Mouse (Mus musculus) C3H10T1/2 (cell line): Measurements from ENCODE around the gene Ncan. TPM values are rescaled to one million over a fixed set of nuclear protein-coding genes. Genes with fewer than 3 reads are reported as not detected.

Source experiments
- polyA plus RNA-seq, 2 experiments: library from polyadenylated mRNA; unstranded; fragments of >200 nt; fragmentation: generic; extraction: Trizol; gene quantifications; one replicate each; pipeline ENCODE4 v1.2.1; 2012; ENCODE audit warnings: missing spikeins in 2 of 2

Ncan gene
- polyA plus RNA-seq = under 1 TPM; under 0.01 to 0.06 TPM

DNA sequence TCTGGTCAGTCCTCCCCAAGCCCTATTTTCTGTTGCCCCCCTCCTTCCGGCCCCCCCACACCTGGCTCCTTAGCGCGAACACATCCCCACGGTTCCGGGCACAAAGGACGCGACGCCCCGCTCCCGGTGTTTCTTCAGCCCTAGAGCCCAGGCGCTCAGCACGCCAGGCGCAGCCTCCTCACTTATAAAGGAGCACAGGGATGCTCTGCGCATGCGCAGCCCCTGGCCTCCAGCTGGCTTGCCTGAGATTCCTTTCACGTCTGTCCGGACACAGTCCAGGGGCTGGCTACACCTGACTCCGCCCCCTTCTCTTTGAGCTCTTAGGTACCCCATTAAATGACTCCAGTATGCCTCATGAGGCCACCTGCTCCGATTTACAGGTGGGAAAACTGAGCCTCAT, at the start of gene Ncan:
TSS of gene Ncan (minus strand) at position 207 of the 400 bp plus-strand sequence.

DNA sequence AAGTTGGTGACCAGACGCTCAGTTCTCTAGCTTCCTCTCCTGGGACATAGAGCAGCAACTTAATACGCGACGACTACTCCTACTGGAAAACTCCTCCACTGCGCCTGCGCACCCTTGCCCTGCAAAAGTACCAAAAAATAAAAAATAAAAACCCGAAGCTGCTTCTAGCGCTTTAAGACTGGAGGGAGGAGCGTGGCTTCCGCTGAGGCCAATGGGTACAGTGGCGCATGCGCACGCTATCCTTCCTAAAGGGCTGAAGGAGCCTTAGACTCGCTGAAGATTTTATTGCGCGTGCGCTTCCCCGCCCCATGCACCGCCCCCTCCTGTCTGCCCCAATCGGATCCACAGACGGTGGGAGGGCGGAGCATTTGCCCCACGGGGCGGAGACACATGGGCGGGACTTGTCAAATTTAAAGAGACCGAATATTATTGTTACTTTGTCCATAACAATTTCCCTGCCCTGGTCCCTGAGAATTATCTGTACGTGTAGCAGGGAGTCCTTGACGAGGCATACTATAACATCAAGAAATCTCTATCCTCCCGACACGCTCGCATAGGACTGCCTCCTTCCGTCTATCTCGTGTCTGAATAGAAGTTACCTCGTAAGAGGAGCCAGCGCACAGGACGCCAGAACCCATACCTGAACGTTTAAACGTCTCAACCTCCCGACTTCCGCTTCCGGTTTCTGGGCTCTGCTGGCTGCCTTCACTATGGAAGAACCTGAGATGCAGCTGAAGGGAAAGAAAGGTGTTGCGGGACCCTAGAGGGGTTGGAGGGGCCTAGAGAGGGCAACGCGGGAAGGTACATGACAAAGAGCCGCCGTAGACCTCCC, 18.6 kb upstream of the Ncan start, which contains the start of the genes Rfxank, Borcs8 and Mef2b:
TSS of gene Rfxank (minus strand) at position 129 of the 832 bp plus-strand sequence.
TSS of gene Borcs8 (plus strand) at position 474 of the 832 bp plus-strand sequence.
TSS of gene Mef2b (plus strand) at position 686 of the 832 bp plus-strand sequence.

DNA sequence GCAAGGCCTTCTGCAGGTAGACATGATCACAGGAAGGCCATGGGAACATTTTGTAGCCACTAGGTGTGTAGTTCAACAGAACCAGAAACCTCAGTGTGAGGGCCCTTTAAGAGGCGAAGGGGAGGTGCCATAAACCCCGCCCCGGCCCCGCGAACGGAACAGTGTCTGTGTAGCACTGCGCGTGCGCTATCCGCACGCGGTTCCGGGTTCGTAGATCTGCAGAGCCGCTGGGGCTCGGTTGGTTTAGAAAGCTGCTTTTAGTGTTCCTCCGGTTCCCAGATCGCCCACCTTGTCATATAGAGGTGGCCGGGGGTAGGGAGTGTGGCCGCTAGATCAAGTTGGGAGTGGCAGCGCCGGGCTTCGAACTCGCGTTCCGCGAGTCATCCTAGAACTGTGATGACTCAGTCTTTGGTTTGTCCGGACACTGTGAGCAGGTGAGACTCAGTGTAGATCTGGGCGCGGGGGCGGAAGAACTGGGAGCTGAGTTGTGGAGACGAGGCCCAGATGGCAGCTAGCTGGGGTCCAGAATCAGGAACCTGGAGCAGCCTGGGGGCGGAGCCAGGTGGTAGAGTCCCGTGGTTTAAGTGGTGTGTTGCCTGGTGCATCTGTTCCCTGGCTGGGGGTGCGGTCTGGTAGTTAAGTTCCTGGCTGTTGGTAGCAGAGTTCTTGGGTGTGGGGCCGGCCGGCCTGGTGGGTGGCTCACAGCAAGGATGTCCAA, 10.7 kb upstream of the Ncan start, which contains the start of gene Nr2c2ap:
TSS of gene Nr2c2ap (plus strand) at position 168 of the 718 bp plus-strand sequence.

DNA sequence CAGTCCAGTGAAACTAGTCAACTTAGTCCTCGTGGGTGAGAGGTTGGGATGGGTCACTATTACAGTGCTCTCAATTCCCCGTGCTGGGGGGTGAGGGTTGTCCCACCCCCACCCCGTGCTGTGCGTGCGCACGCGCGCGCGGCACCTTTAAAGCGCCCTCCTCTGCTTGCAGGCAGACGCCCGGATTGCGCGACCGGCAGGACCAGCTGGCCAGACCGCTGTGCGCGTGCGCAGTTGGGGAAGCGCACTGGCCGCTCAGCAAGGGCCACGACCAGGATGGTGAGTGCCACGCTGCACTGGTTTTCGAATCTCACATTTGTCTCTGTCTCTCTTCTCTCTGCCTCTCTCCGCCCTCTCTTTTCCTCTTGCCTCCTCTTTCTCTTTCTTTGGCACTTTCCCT, 37.4 kb downstream of the Ncan start, which contains the start of gene Hapln4:
TSS of gene Hapln4 (plus strand) at position 173 of the 400 bp plus-strand sequence.

DNA sequence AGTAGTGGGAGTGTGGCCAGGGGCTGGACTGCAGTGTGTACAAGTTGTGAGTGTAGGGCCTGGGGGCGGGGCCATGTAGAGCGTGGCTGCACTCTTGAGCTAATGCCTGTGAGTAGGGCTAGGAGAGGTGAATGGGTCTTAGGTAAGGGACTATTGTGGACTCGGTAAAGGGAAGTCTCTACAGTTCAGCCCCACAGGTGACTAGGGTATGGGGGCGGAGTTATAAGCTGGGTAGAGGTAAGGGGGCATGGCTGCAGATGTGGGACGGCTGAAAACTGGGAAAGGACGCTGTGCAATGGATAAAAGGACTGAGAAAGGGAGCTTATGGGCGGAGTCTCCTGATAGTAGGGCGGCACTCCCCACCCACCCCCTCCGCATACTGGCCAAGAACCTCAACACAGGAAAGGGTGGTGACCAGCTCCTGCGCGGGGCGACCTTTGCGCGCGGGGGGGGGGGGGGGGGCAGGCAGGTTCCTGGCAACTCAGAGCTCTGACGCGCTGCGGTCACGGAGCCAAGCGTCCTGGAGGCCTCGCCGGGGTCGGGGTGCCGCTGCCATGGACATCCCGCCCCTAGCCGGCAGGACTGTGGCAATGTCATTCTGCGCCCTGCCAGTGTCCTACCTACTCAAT, 48.1 kb downstream of the Ncan start, which contains the start of gene Tm6sf2:
TSS of gene Tm6sf2 (plus strand) at position 484 of the 629 bp plus-strand sequence.

Other genes with a start within 250 kb of the Ncan start
- gene Cilp2, start 233.2 kb downstream of the Ncan start, polyA plus RNA-seq = under 1 TPM in 1 of 2 experiments, not detected in 1; 0.07 TPM
- gene Tssk6, start 218.7 kb downstream of the Ncan start, polyA plus RNA-seq = under 1 TPM; 0.13 to 0.72 TPM
- 100 to 1,000 TPM; 233 to 235 TPM for gene Ndufa13, start 218.3 kb downstream of the Ncan start, polyA plus RNA-seq
- gene Yjefn3, start 218.2 kb downstream of the Ncan start, polyA plus RNA-seq = 10 to 100 TPM in 1 of 2 experiments, 1 to 10 TPM in 1; 8.5 to 22.4 TPM
- gene Gatad2a, start 124.5 kb downstream of the Ncan start, polyA plus RNA-seq = 10 to 100 TPM; 18.8 to 24.7 TPM
- 10 to 100 TPM in 1 of 2 experiments, 1 to 10 TPM in 1; 8.4 to 34.1 TPM for gene Mau2, start 78.1 kb downstream of the Ncan start, polyA plus RNA-seq
- 10 to 100 TPM; 24.7 to 34.4 TPM for gene Sugp1, start 78.1 kb downstream of the Ncan start, polyA plus RNA-seq
- gene Tm6sf2, start 47.9 kb downstream of the Ncan start, polyA plus RNA-seq = 1 to 10 TPM in 1 of 2 experiments, under 1 TPM in 1; 0.15 to 1.4 TPM
- 1 to 10 TPM in 1 of 2 experiments, under 1 TPM in 1; 0.66 to 1.2 TPM for gene Hapln4, start 37.4 kb downstream of the Ncan start, polyA plus RNA-seq
- gene Nr2c2ap, start 10.5 kb upstream of the Ncan start, polyA plus RNA-seq = 10 to 100 TPM; 28.9 to 68.0 TPM
- gene Rfxank, start 18.3 kb upstream of the Ncan start, polyA plus RNA-seq = 10 to 100 TPM in 1 of 2 experiments, 1 to 10 TPM in 1; 7.9 to 19.7 TPM
- 10 to 100 TPM; 44.4 to 92.4 TPM for gene Borcs8, start 18.6 kb upstream of the Ncan start, polyA plus RNA-seq
- gene Mef2b, start 18.8 kb upstream of the Ncan start, polyA plus RNA-seq = under 1 TPM; 0.19 to 0.79 TPM
- gene Tmem161a, start 51.5 kb upstream of the Ncan start, polyA plus RNA-seq = 10 to 100 TPM; 20.8 to 81.8 TPM
- 10 to 100 TPM in 1 of 2 experiments, under 1 TPM in 1; 0.89 to 18.9 TPM for gene Slc25a42, start 91.4 kb upstream of the Ncan start, polyA plus RNA-seq
- gene Sugp2, start 113.4 kb upstream of the Ncan start, polyA plus RNA-seq = 10 to 100 TPM in 1 of 2 experiments, 1 to 10 TPM in 1; 10.0 to 33.2 TPM
- gene Armc6, start 113.6 kb upstream of the Ncan start, polyA plus RNA-seq = 10 to 100 TPM; 33.5 to 33.9 TPM
- 10 to 100 TPM; 28.6 to 58.1 TPM for gene Homer3, start 162.0 kb upstream of the Ncan start, polyA plus RNA-seq
- 10 to 100 TPM; 61.1 to 69.1 TPM for gene Ddx49, start 181.6 kb upstream of the Ncan start, polyA plus RNA-seq
- 100 to 1,000 TPM; 192 to 229 TPM for gene Cope, start 181.6 kb upstream of the Ncan start, polyA plus RNA-seq
- 1 to 10 TPM in 1 of 2 experiments, under 1 TPM in 1; 0.94 to 8.5 TPM for gene Cers1, start 194.9 kb upstream of the Ncan start, polyA plus RNA-seq
- 1 to 10 TPM; 1.5 to 8.3 TPM for gene Gdf1, start 208.9 kb upstream of the Ncan start, polyA plus RNA-seq
- gene Upf1, start 232.4 kb upstream of the Ncan start, polyA plus RNA-seq = 10 to 100 TPM in 1 of 2 experiments, 1 to 10 TPM in 1; 9.7 to 46.9 TPM